Mouse (Mus musculus): ENCODE measurements around the gene Msi2.
A peak's percentile ranks its signal among the peaks of the same experiment; 100 is the strongest.

- TF ChIP-seq POLR2A (IDR thresholded peaks at IDR 0.05; ENCODE audit: control insufficient read depth, low read depth, low read length) (no peak), CTCF (IDR thresholded peaks at IDR 0.05; ENCODE audit: control insufficient read depth, insufficient read depth, insufficient replicate concordance, low read depth, low read length) (peak; percentile 7; the same call in 1 of the 2 replicates)
Measured at GRCm38 (mm10) chr11:88639862-88640261, 78.5 kb downstream of the Msi2 start.
